Mouse (Mus musculus) fat pad, adult 2 months (tissue): ENCODE results near the gene Ak2.

ENCODE experiments used
- DNase-seq: peaks from one replicate; pipeline ENCODE4 v3.0.0-alpha.2; 2011; ENCODE audit warnings: low read depth, low spot score; ENCODE audit errors: extremely low read depth

Gene Ak2

DNA sequence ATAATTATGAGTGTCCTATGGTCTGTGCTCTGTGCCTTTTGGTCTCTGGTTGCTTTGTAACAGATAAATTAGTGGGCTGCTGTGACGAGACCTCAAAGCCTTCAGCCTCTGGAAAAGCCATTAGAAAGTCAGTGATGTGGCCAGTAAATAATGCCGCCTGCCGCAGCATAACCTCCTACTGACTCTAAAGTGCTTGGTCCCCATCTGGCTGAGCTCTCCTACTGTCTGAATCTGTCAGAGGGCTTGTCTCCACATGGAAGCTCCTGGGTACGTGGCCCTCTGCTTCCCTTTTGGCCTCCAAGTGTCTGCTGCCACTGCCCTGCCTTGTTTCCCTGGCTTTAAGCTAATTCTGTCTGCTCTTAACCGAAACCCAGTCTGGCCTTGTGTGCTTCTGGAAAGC, 17.8 kb downstream of the Ak2 start:
- DNase-seq = no peak

DNA sequence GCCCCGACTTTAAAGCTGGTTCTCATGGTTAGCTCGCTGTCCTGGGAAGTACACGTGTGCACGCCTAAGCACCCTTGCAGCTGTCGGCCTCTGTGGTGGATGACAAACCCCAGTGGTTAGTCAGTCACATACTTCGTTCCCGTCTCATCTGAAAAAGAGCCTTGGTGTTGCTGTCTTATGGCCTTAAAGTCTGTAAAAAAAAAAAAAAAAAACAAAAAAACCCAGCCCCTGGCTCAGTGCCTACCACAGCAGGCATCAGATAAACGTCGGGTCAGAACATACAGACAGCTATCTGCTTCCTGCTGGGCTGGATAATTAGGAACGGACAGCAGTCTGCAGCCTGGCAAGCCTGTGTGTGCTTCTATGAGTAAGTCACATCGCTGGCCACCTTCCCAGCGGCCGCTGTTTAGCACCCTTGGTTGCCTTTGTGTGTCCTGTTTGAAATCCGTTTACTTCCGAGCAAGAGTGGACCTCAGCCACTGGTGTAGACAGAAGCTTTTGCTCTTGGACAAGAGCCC, 19.9 kb downstream of the Ak2 start:
- DNase-seq = no peak

DNA sequence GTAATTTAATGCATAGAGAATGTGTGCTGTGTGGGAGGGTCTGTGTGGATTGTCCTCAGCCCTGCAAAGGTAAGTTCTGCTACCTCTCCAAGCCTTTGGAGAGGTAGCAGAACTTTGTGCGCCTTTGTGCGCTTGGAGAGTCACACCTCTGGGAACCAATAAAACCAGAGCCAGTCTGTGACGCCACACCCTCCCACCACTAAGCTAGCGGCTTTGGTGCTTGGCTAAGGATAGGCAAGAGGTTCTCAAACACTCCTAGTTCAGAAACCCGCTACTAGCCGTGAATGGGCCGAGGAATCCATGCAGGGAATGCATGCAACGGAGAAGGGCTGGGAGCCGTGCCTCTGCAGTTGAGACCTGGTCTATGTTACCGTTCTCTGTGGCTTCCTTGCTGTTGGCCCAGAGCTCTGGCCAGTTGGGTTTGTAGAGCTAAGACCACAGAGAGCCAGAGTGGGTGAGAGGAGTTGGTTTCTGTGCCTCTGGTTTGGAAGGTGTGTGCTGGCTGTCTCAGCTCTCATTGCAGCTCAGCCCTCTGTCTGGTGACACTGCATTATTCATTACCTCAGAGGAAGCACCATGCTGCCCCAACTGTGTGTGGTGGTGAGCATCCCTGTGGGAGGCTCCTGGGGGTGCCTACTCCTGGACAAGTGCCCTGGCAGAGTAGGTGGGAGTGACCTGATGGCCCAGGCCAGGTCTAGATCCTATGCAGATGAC, 21.6 kb downstream of the Ak2 start:
- DNase-seq = no peak

DNA sequence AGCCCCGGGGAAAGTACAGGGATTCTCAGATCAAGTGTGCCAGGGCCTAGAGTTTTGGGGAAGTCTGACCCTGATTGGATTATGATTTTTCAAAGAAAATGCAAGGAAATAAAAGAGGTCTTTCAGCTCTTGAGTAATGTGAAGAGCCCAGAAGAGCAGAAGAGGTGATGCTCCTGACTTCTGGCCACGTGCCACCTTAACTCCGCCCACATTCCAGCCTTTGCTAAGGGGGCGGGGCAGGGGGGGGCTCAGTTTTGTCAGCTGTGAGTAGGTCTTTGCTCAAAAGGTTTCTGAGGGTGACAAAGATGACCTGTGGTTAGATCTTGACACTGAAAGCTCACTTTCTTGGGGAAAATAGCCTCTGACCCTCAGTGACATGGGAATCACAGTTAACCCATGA, 24.6 kb downstream of the Ak2 start:
- no peak for DNase-seq

DNA sequence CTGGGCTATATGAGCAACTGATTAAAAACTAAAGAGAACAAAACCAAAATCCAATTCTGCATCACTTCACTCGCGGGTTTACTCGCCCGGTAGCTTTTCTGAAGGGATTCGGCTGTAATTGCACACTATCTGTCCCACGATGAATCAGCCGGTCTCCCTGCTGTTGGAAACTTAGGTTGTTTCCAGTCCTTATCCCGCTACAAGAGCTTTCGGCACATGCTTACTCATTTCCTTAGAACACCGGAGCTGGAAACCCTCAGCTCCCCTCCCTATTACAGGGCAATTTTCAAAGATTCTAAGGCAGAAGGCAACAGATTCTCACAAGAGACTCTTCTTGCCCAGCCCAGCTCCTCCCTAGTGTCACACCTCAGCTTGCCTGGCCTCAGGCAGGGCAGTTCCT, 25.4 kb downstream of the Ak2 start:
- no peak for DNase-seq

DNA sequence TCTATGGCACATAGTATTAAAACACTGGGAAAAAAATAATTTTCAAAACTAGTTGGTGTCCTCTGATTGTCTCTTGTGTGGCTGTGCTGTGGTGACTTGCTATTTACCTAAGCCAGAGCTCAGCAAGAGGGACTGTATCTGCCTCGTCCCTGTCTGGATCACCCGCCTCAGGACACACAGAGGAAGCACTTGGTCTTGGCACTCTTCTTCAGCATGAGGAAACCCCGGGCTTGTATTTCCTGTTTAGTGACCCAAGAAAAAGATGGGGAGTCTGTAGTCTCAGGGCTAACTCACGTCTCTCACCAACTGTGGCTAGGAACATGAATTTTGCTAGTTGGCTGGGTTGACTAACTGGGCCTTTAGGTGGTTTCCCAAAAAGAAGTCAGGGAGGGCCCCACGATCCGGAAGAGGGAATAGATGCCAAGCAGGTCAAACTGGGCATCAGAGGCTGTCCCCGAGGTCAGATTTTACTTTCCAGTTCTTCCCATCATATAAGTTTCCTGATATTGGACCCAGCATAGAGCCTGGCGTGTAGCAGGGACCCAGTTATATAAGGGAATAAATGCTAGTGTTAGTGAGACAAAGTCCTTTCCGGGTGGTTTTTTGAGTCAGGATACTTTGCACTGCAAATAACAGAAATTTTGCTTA, 27.2 kb downstream of the Ak2 start:
- DNase-seq = no peak

DNA sequence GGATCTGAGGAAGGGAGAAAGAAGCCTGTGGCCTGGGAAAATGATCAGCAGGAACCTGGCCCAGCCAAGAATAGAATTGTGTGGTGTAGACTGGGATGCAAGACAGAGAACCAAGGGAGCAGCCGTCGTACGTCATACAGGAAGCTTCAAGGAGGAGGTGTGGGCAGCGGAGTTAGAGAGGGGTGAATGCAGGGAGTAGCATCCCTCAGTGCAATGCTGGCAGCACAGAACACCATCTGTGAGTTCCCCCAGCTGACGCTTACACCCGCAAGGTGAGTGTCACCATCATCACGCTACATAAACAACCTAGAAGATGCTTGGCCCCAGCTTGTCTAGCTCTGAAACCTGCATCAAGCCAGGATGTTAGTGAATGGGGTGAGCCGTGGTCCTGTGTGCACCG, 28.0 kb downstream of the Ak2 start:
- no peak for DNase-seq

DNA sequence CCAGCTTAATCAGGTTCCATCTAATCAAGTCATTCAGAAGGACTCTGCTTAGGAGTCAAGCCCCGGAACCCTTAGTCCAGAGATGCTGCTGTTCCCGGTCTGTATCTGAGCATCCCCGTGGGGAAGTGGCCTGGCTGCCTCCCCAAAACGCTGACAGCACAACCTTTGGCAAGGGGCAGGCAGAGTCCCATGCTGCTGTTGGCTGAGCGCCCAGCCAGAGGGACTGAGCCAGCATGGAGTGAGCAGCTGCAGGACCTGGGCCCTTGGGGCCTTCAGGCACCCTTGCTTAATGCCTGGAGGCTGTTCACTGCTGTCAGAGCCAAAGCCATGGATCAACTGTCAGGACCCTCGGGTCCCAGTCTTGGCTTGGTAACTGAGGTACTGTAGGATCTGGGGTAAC, 28.7 kb downstream of the Ak2 start:
- DNase-seq = no peak

DNA sequence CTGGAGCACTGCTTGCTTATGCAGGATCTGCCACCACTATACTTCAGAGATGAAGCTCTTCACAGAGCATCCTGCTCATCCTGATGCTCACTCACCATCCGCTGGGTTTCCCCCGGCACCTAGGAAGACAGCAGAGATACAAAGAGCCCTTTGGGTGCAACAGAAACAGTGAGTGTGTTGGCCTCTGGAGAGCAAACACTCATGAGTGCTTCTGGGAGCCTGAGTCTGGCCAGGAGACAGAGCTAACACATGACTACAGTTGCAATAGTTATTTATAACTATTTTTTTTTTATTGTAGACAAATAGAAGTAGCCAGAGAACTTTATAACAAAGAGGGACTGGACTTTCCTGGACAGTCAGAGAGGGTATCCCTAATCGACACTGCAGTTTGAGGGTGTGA, 29.7 kb downstream of the Ak2 start:
- no peak for DNase-seq

DNA sequence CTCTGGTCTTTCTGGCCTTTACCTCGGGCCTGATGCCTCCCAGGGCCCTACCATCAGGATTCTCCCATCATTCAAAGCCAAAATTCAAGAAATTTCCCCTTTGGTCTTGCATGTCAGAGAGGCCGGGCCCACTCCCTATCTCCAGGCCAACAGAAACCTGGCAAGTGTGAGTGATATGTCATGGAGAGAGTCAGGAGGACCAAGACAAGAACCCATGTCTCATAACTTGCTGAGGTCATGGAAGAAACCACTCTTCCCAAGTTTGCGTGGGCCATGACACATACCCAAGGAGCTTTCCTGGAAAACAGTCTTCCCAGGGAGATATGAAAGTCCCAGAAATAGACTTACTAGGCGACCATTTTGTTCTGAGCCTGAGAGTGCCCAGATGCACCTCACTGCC, 30.1 kb downstream of the Ak2 start:
- no peak for DNase-seq

DNA sequence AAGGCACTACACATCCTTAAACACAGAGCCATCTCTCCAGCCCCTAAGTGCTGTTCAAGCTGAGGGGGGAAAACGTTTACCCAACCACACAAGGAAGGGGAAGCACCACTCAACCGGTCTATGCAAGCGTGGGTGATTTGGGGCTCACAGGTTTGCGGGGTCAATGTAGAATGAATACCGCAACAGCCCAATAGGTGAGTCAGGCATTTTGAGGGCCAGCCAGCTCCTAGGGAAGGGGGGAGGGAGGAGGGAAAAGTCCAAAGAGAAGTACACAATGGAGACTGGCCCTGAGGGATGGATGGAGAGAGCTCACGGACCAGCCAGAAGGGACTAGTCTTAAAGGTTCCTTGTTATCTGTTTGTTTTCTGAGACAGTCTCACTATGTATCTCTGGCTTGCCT, 32.1 kb downstream of the Ak2 start:
- DNase-seq = no peak

DNA sequence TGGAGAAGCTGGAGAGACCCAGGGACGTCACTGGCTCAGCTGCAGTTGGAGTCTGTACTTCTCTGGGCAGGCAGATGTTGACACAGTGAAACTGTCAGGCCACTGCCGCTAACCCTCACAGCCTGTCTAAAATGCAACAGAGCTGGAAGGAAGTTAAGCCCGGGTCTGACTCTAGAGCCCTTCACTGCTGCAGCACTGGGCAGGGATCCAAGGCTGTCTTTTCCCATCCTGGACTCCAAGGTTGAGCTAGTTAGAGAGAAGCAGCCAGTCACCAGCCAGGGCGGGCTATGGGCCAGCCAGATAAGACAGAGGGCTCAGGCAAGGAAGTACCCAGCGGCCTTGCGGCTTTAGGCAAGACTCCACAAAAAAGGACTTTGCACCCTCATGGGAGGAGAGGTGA, 33.0 kb downstream of the Ak2 start:
- DNase-seq = no peak

DNA sequence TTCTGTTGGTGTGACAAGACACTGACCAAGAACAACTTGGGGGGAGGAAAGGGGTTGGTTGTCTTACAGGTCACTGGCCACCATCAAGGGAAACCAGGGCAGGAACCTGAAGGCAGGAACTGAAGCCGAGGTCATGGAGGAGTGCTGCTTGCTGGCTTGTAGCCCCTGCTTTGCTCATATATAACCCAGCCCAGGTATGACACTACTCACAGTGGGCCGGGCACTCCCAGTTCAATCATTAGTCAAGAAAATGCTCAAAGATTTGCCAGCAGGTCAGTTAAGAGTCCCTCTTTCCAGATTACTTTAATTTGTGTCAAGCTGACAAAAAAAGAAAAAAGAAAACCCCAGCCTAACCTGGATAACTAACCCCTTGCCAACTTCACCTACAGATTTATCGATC, 33.9 kb downstream of the Ak2 start:
- DNase-seq = no peak

DNA sequence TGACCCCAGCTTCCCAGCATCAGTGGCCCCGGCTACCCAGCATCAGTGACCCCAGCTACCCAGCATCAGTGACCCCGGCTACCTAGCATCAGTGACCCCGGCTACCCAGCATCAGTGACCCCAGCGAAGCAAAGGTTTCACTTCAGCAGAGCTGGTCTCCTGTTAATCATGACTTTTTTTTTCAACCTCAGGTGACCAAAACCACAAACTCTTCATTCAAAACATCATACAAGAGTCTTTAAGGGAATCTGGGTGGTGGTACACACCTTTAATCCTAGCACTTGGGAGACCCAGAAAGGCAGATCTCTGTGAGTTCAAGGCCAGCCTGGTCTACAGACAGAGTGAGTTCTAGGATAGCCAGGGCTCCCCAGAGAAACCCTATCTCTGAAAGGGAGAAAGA, 39.0 kb downstream of the Ak2 start:
- no peak for DNase-seq

DNA sequence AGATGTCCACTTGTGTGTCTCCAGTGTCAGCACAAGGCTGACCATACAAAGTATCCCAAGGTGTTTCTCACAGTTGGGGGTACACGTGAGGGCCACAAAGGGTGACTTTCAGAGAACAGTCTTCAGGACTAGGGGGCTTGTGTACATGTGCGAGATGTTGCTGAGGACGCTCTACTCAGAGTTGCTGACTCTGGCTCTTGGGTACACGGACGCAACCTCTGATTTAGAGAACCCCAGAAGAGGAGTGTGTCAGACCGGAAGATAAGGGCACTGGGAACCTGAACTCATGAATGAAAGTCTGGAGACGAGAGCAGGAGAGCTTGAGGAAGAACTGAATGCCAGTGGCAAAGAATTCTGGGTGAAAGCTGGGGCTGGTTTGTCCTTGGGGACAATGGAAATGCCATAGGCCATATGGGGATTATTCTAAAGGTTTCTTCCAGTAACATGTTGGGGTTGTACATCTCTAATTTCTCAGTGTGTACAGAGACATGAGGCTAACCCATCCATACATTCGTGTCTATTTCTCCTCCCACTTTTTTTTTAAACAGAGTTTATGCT, 39.7 kb downstream of the Ak2 start:
- no peak for DNase-seq

DNA sequence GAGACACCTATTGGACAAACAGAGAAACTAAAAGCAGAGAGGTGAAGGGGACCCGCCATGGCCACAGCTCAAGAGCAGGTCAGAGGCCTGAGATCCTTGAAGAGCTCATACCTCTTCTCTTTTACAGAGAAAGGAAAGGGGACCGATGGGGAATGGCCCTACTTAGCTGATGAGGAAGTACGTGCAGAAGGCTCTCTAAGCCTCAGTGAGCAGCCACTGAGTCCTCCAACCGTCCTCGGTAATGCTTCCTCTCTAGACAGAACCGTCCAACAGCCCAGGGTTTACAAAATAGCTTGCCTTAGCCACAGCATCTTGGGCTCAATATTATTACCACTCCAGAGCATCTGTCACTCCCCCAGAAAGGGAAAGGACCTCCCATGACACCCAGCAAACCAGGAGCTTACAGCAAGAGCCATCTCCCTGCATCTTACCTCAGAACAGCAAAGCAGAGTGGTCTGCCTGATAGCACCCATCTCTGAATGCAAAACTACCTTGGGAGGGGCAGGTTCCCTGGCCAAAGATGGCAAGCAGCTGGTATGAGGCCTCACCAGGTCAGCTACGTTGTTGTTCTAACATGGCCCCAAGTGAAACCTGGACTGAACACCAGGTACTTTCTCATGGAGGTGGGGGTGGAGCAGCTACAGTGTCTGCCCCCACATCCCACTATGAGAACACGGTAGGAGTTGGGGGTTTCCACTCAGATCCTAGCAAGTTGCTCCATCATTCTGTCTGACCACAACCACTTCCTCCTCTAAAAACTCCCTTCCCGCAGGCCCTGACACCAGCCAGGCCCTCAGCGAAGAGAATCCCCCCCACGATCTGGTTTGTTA, 40.6 kb downstream of the Ak2 start:
- no peak for DNase-seq

DNA sequence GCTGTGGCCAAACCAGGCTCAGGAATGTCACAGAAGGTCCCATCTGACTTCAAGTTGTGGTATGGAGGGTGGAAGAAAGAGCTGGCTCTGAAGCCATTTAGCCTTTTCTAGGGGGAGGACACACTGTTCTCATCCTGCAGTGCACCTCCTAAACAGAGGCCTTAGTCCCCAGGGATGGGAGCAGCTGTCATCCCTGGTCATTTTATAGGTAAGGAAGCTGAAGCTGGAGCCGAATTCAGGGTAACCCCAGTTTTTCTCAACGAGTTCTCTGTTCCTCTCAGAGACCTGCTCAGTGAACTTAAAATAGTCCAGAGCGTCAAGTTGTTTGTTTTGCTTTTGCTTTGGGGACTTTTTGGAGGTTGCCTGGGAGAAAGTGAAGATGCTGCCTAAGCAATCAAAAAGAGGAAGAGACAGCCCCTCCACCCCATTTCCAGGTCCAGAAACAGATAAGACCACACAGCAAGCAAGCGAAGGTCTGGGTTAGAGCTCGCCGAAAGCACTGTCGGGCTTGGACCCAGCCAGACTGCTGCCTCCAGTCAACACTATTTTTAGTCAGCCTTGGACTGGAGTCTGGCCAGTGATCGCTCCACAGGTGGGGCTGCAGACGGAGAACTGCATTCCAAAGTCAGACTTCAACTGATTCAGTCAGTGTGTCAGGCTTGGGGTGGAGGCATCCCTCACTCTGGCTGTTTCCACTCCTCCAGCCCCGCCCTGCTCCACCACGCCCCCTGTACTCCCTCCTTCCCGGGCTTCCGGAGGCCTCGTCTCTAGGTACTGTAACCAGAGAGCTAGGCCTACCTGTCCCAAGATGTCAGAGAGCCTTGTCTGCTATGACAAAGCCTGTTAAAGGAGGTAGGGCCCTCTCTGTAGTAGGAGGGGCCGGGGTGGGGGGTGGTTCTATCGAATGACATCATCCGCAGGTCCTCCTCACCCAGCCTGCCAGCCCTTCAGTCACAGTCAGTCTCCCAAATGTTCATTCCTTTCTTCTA, 41.5 kb downstream of the Ak2 start:
- no peak for DNase-seq

DNA sequence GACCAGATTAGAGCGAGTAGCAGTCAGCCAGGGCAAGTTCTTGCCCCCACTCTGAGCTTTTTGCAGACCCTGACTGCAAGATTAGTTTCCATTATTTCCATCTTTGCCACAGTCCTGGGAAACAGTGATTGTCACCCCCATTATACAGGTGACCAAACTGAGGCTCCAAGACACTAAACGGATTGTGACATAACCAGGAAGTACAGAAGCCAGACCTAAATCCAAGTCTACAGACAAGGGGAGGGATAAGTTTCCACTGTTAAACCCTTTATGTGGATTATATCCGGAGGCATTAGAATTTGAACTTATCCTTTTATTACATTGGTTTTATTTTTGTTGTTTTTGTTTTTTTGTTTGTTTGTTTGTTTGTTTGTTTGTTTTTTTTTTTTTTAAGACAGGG, 42.5 kb downstream of the Ak2 start:
- no peak for DNase-seq

DNA sequence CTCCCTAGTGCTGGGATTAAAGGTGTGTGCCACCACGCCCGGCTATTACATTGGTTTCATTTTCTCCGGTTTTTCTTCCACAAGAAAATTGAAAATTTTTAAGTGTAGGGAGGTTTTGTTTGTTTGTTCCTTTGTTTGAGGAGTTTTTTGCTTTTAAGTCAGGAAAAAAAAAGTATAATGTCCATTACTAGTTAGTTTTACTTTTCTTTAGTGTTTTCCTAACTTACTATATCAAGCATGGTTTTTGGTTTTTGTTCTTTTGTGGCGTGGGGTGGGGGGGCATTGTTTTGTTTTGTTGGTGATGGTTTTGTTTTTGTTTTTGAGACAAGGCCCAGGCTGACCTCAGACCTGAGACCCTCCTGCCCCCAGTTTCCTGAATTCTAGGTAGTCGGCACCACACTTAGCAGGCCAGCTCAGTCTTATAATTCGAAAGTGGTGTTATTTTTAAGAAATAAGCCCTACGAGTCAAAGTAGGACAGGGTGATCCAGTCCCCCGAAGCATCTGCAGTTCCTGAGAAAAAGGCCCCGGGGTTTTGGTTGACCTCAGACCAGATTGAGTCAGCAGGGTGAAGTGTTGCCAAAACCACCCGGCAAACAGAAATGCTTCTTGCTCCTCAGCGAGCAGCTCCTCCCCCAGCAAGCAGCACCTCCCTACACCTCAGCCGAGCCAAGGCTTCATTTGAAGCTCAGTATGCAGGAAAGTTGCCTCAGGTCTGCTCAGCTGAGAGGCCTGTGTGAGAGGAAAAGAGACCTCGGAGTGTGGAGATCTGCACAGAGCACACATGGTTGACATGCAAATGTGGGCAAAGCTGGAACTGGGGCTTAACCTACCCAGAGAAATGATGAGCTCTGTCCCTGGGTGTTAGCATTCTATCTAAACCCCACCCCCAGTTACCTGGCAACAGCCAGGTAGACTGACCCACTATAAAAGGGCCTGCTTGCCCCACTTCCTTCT, 43.2 kb downstream of the Ak2 start:
- peak; percentile 83 for DNase-seq
